Mouse (Mus musculus) natural killer cell, adult 2 months (primary cell): ENCODE measurements around the gene Ost4.

Experiments
- DNase-seq, 2 experiments: peaks; one replicate each; pipeline ENCODE4 v3.0.0; 2022; ENCODE audit warnings: low spot score in 2 of 2

The Ost4 gene

GRCm38 (mm10) chr5:30924614-30925013 lies 17.0 kb upstream of the Ost4 start:
- no peak for DNase-seq

DNA sequence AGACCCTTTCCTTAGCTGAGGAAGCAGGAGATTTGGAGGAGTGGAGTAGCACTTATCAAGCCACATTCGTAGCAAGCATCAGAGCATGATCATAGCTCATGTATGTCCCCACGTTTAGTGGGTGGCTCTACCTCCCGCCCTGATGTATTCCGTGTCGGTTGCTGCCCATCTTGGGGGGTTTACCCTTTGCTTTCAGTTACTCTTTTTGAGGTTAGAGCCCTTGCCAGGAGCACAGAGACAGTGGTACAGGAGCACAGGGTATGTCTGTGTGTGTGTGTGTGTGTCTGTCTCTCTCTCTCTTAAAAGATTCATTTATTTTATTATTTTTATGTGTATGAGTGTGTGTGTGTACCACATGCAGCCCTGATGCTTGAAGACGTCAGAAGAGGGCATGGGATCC lies 15.5 kb upstream of the Ost4 start:
- DNase-seq, result no peak

GRCm38 (mm10) chr5:30922581-30923041 lies 15.0 kb upstream of the Ost4 start:
- DNase-seq, result no peak

DNA sequence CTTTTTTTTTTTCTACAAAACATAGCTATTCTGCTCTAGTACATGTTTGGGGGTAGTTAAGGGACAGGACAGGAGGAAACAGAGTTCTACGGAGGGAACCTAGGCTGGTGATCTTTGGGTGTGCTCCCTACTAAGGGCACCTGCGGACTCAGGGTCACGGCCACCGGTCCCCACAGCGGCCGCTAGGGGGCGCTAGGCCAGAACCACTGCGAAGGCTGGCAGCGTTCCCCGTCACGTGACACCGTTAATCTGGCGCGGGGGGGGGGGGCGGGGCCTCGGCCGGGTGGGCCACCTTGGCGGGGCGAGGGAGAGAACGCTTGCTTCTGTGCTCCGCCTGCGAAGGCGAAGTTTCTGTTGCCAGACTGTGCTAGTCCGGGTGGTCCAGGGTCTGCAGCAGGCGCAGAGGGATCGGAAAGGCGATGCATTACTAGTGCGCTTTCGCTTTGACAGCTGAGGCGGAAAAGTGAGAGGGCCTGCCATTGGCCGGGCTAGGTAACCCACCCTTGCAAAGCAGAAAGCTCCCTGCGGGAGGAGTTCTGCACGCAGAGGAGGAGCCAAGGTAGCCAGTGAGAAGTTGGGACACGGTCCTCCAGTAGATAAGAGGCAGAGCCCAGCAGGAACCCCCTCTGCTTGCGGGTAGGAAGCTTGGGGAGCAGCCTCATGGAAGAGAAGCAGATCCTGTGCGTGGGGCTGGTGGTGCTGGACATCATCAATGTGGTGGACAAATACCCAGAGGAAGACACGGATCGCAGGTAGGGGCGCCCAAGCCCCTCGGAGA lies 13.9 kb upstream of the Ost4 start, which contains the start of gene Khk:
Khk (plus strand) TSS at position 176 of the 778 bp plus-strand sequence.
- DNase-seq, result peak; percentile 89 to 93

- DNase-seq, result no peak
Observed at GRCm38 (mm10) chr5:30920621-30921020, 13.0 kb upstream of the Ost4 start.

GRCm38 (mm10) chr5:30919831-30920614 lies 12.4 kb upstream of the Ost4 start:
- DNase-seq, result no peak

GRCm38 (mm10) chr5:30918691-30919090 lies 11.1 kb upstream of the Ost4 start:
- no peak for DNase-seq

DNA sequence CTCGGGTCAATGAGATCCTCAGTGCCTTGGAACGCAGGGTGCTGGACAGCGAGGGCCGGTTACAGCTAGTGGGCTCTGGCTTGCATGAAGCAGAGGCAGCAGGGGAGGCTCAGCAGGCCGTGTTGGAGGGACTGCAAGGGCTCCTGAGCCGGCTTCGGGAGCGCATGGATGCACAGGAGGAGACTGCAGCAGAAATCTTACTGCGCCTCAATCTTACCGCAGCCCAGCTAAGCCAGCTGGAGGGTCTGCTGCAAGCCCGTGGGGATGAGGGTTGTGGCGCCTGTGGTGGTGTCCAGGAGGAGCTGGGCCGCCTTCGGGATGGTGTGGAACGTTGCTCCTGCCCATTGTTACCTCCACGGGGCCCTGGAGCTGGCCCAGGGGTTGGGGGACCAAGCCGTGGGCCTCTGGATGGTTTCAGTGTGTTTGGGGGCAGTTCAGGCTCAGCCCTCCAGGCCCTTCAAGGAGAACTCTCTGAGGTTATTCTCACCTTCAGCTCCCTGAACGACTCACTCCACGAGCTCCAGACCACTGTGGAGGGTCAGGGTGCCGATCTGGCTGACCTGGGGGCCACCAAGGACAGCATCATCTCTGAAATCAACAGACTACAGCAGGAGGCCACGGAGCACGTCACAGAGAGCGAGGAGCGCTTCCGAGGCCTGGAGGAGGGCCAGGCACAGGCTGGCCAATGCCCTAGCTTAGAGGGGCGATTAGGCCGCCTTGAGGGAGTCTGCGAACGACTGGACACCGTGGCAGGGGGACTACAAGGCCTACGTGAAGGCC lies 10.5 kb upstream of the Ost4 start:
- DNase-seq, result no peak

DNA sequence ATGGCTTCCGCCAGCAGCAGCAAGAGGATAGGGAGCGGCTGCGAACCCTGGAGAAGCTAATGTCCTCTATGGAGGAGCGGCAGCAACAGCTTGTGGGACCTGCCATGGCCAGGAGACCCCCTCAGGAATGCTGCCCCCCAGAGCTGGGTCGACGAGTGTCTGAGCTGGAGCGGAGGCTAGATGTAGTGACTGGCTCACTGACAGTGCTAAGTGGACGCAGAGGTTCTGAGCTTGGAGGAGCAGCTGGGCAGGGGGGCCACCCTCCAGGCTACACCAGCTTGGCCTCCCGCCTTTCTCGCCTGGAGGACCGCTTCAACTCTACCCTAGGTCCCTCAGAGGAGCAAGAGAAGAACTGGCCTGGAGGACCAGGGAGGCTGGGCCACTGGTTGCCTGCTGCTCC lies 9.8 kb upstream of the Ost4 start:
- DNase-seq, result no peak

DNA sequence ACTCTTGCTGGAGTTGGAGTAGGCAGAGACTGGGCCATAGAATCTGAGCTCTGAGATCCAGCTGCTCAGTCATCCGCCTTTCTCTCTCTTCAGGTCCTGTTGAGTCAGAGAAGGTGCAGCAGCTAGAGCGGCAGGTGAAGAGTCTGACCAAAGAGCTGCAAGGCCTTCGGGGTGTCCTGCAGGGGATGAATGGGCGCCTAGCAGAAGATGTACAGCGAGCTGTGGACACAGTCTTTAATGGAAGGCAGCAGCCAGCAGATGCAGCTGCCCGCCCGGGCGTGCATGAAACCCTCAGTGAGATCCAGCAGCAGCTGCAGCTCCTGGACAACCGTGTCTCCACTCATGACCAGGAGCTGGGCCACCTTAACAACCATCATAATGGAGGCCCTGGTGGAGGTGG lies 9.3 kb upstream of the Ost4 start:
- no peak for DNase-seq

GRCm38 (mm10) chr5:30915974-30916433 lies 8.4 kb upstream of the Ost4 start:
- peak; percentile 32 to 44 for DNase-seq

DNA sequence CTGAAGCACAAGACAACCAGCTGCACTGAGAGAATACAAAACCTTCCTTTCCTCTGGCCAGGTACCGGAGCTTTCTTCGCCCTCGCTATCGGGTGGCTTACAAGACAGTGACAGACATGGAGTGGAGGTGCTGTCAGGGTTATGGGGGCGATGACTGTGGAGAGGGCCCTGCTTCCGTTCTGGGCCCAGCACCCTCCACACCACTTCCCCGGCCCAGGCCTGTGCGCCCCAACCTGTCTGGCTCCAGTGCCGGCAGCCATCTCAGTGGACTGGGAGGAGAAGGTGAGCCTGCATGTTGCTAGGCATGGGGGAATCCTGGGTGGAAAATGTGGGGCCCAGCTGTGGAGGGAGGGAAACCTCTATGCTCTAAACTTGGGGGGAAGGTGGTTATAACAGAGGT lies 7.9 kb upstream of the Ost4 start:
- no peak for DNase-seq

DNA sequence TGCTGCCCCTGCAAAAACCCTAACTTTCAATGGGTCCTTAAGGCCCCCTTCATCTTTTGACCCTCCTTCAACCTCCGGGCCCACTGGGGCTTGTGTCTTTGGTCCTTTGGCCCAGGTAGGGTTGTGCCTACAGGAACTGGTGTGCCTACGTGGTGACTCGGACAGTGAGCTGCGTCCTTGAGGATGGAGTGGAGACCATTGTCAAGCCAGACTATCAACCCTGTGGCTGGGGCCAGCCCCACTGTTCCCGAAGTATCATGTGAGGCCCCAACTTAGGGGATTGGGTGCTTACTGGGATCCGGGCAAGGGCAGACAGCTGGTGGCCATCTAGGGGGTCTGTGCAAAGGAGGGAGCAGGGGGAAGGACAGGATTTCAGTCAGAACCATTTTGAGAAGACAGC lies 7.3 kb upstream of the Ost4 start:
- DNase-seq, result no peak

DNA sequence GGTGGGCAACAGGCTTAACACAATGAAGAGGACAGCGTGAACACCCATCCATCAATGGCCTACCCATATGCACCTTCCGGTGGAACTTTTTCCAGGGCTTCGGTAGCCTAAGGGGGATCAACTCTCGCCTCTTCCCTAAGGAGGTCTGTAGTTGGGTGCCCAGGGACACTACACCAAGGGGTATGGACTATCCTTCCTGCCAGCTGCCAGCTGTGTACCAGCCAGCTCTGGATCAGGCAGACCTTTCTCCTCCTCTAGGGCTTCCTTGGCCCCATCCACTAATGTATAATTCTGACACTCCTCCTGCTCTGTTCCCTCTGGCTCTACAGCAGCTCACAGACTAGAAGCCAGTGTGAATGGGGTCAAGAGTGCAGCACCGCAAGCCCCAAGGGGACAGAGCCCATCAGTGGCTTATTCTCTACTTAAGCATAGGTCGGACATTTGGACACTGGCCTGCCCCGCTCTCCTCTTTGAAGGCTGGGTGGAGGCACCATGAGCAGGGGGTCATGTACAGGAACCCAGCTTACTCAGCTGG lies 6.6 kb upstream of the Ost4 start:
- no peak for DNase-seq

DNA sequence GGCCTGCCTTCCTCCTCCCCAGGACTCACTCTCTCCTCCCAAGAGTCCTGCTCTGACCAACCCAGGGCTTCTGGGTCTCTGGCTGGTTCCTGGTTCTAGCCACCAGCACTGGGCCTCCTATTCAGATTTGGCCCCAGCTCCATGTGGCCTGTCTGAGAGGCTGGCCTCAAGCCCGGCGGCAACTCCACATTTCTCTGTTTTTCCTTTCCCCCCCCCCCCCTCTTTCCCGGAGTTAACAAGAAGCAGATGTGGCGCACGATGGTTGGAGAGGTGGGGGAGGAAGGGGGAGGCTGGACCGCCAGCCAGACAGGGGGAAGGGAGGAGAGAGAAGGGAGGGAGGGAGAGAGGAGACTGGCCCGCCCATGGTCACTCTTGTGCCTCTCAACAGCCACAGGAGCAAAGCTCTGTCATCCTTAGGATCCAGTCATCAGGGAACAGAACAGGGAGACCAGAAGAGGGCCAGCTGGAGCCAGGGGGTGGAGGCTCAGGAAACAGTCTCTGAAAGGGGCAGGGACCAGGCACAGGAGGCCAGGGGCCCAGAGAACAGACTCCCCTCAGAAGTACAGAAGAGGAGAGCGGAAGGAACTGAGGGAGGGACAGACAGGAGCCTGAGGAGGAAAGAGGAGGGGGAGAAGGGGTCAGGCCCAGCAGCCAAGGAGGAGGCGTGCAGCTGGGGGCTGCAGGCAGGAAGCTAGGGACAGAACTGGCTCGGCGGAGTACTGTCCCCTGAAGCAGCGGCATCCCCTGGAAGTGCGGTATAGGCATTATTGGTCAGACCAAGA lies 5.7 kb upstream of the Ost4 start, which contains the start of gene Emilin1:
Emilin1 (plus strand) TSS at position 343 of the 782 bp plus-strand sequence.
- no peak for DNase-seq

DNA sequence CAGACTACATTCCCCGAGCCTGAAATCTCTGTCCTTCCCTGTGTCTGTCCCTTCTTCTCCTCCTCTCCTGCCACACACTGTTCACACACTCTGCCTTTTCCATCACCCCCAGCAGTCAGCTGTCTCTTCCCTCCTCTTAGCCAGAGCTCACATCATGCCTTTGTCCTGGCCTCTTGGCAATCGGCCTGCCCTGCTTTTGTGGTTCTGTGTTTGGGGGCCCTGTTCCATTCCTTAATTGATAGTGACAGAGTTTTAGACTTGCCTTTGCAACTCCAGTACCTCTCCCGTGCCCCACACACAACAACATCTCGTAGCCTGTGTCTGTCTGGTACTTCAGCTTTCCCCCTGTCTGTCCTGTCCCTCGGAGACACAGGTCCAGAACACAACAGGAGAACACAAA lies 4.6 kb upstream of the Ost4 start:
- DNase-seq, result no peak

- no peak for DNase-seq
Observed at GRCm38 (mm10) chr5:30910481-30910880, 2.9 kb upstream of the Ost4 start.

DNA sequence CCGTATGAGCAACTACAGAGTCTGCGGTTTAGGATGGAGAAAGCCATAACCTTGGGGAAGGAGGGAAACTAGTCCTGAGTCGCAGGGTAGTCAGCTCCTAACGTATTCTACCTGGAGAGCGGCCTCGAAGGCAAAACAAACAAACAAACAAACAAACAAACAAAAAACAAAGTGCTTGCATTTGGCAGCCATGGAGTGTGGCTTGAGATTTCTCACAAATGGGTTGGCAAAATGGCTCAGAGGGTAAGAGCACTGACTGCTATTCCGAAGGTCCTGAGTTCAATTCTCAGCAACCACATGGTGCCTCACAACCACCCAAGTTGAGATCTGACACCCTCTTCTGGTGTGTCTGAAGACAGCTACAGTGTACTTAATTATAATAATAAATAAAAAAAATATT lies 2.3 kb upstream of the Ost4 start:
- DNase-seq, result no peak

- DNase-seq, result no peak
Observed at GRCm38 (mm10) chr5:30909300-30909659, 1.7 kb upstream of the Ost4 start.

DNA sequence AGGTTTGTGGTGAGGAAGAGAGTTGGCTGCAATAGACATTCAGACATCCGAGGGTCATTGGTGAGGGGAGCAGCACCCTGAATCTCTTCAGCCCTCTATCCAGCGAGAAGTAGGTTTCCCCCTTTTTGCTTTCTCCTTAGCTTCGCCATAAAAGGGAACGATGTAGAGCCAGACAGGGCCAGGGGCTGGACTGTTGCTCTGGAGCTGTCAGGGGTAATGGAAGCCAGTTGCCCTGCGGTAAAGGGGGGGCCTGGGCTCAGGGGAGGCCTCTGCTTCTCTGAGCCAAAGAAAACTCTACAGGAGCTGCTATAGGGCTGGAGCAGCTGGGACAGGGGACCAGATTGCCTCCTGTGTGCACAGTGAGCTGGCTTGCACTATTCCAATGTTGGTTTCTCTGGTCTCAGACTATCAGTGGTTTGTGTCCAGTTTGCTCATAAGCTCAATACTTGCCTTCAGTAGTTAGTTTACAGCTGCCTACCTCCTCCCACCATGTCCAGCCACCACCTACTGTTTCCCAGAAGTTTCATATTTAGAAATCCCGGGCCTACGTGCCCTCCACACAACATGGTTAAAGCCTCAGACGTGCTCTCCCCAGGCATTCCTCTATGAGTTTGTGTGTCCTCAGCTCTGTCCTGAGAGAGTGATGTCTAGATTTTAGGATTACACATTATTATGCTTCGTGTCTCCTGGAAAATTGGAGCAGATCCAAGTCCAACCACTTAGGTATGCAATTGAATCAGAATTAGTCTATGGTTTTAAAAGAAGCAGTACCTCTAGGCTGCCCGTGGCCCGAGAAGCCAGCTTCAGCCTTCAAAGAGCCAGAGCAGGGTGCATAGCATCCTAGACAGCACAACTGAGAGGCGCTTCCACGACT lies 1.1 kb upstream of the Ost4 start:
- no peak for DNase-seq
